21 mouse cellular contexts compared by ENCODE assay signal in genomic region chr2:65399938-65400337, GRCm38 (mm10). TPM values are rescaled to one million over a fixed set of nuclear protein-coding genes. Genes with fewer than 3 reads are reported as not detected.
DNase-seq lines count a peak whose midpoint lies in the region; ATAC-seq and TF ChIP-seq lines count a peak whose summit lies in the region.
"Had no signal": no experiment of that assay in that cellular context is flagged by ENCODE, and none has a peak within 500 bp of the region (broad histone marks: within the 10 kb centered on the region; RNA-seq: fewer than 3 reads in every experiment).

No protein-coding gene starts in this region.

- no peaks in the 10 kb centered on the region for H3K27me3 ChIP-seq in heart, embryonic 14.5 days (ENCODE audit: control insufficient read depth, insufficient read depth, low read length)
- no peaks in the 10 kb centered on the region for H3K27me3 ChIP-seq in heart, adult 2 months (ENCODE audit: control insufficient read depth, insufficient read depth, low read length)
- H3K27me3 ChIP-seq: CH12.LX; hindbrain, embryonic 15.5 days had no signal

- intact Hi-C loops in heart, adult 2 months (cut with DNase I): loop anchor here (5.0 to 10.0 kb wide), 2 partner anchors 267 to 395 kb away; no protein-coding TSS in a partner anchor
- intact Hi-C loops in left cerebral cortex, postnatal 14 days (cut with DNase I): loop anchor here (5.0 kb wide), 1 partner anchor 167 kb away; the partner anchor contains the start of gene Scn3a
- intact Hi-C loops in left cerebral cortex, adult 2 months (cut with DNase I): loop anchor here (5.0 to 10.0 kb wide), 3 partner anchors 267 to 775 kb away; no protein-coding TSS in a partner anchor

- no peak for TF ChIP-seq EP300 in heart, adult 2 months (IDR thresholded peaks at IDR 0.05; ENCODE audit: insufficient read depth, low read depth, low read length)

- H3K4me1 ChIP-seq in heart, embryonic 14.5 days (ENCODE audit: control insufficient read depth in 2 of 2, insufficient read depth in 2 of 2, low read length in 2 of 2): peaks cover 3 to 5% of the 10 kb centered on the region in 2 experiments; a peak in 2 of 4 replicates
- H3K4me1 ChIP-seq in heart, adult 2 months (ENCODE audit: control insufficient read depth, insufficient read depth, low read length): peaks cover 2% of the 10 kb centered on the region; the same call in 1 of the 2 replicates
- H3K4me1 ChIP-seq: heart, embryonic 10.5 days; hindbrain, embryonic 15.5 days had no signal

- peak overlapping the region; percentile 20 for H3K4me2 ChIP-seq in heart, embryonic 14.5 days (ENCODE audit: low read length)
- H3K4me2 ChIP-seq: hindbrain, embryonic 15.5 days had no signal

- DNase-seq in frontal cortex, postnatal 25 days (ENCODE audit: low spot score in 2 of 2): no peak
- no peak for DNase-seq in heart, adult 2 months
- peak; percentile 32 to 69 for DNase-seq in left cerebral cortex, postnatal 14 days (ENCODE audit: low spot score in 2 of 2)
- no peak for DNase-seq in left cerebral cortex, adult 2 months (ENCODE audit: extremely low spot score in 1 of 2, low spot score in 2 of 2)
- DNase-seq in adrenal gland, postnatal 14 days: no peak
- DNase-seq: adrenal gland, postnatal 25 days; cerebellum, adult 2 months; cerebellum, postnatal 10 days; gastrocnemius, postnatal 14 days; heart, postnatal 14 days; kidney, adult 2 months had no signal

- no peak overlapping the region for H3K9ac ChIP-seq in heart, embryonic 14.5 days (ENCODE audit: low read length)
- H3K9ac ChIP-seq in heart, adult 2 months (ENCODE audit: low read depth, low read length): no peak overlapping the region
- H3K9ac ChIP-seq: hindbrain, embryonic 15.5 days had no signal

- no peak for TF ChIP-seq CTCF in heart, adult 2 months (IDR thresholded peaks at IDR 0.05)
- no peak for TF ChIP-seq CTCF in left cerebral cortex, adult 2 months (IDR thresholded peaks at IDR 0.05)

- no peaks in the 10 kb centered on the region for H3K79me2 ChIP-seq in heart, adult 2 months (replicated peaks; ENCODE audit: control insufficient read depth, insufficient read depth, low read length)

- ATAC-seq in frontal cortex, adult (ENCODE audit: low TSS enrichment): peak; percentile 81
- no peak for ATAC-seq in heart, embryonic 14.5 days (ENCODE audit: insufficient number of reproducible peaks, insufficient read depth, low FRiP score, low read depth)
- ATAC-seq: activated CD4-positive, CD25-positive, alpha-beta regulatory T cell, adult 4 months; forebrain, embryonic 16.5 days; intestine, embryonic 16.5 days; Patski had no signal

- no peaks in the 10 kb centered on the region for H3K36me3 ChIP-seq in heart, embryonic 14.5 days (ENCODE audit: control insufficient read depth, insufficient read depth, low read length)
- H3K36me3 ChIP-seq in heart, adult 2 months (ENCODE audit: control insufficient read depth, insufficient read depth, low read length): no peaks in the 10 kb centered on the region
- H3K36me3 ChIP-seq: heart, embryonic 10.5 days; hindbrain, embryonic 15.5 days had no signal

- H3K4me3 ChIP-seq in heart, embryonic 14.5 days (ENCODE audit: control insufficient read depth in 1 of 2, insufficient read depth in 1 of 2, low read depth in 1 of 2, low read length in 2 of 2): no peak overlapping the region
- H3K4me3 ChIP-seq in heart, adult 2 months: no peak overlapping the region
- no peak overlapping the region for H3K4me3 ChIP-seq in left cerebral cortex, adult 2 months
- H3K4me3 ChIP-seq: heart, embryonic 10.5 days; hindbrain, embryonic 15.5 days had no signal

- no peaks in the 10 kb centered on the region for H3K9me3 ChIP-seq in heart, embryonic 14.5 days (ENCODE audit: control insufficient read depth, low read length)
- H3K9me3 ChIP-seq: heart, embryonic 10.5 days; hindbrain, embryonic 15.5 days had no signal

- TF ChIP-seq POLR2A in heart, adult 2 months (IDR thresholded peaks at IDR 0.05; ENCODE audit: insufficient read depth, low read depth, low read length): no peak

- H3K27ac ChIP-seq in heart, embryonic 14.5 days (replicated peaks in 1 of 2; ENCODE audit: control insufficient read depth in 1 of 2, insufficient read depth in 1 of 2, low read depth in 2 of 2, low read length in 2 of 2): no peak overlapping the region
- no peak overlapping the region; the same call in 1 of the 2 replicates for H3K27ac ChIP-seq in heart, adult 2 months
- H3K27ac ChIP-seq in left cerebral cortex, adult 2 months: no peak overlapping the region; the same call in 1 of the 2 replicates
- H3K27ac ChIP-seq: heart, embryonic 10.5 days; hindbrain, embryonic 15.5 days had no signal

- WGBS in heart, embryonic 14.5 days: 39% methylated on average over 5 of the region's 5 CpGs
- 25% methylated on average over 5 of the region's 5 CpGs for WGBS in heart, adult 2 months

RNA-seq across cellular contexts. Expression of gene Slc38a11, which starts 36.1 kb away (rescaled TPM):
- not detected in 2 replicates for polyA plus RNA-seq in heart, embryonic 14.5 days (2014; fragmentation: Nextera tagmentation; extraction: Ambion mirVana)
- total RNA-seq in heart, adult 2 months (2021): 1 to 10 TPM; 1.3 to 1.4 TPM
- 1.3 and 2.7 TPM in 2 replicates for polyA plus RNA-seq in heart, adult 2 months (2012; rRNA removed)
- 1 to 10 TPM; 3.0 to 3.2 TPM for total RNA-seq in left cerebral cortex, postnatal 14 days (2021)
- total RNA-seq in left cerebral cortex, adult 2 months (2021): 1 to 10 TPM; 2.3 to 2.6 TPM
- total RNA-seq in adrenal gland, postnatal 14 days (2021): 19.6 and 27.8 TPM in 2 replicates
- total RNA-seq: CH12.LX had no signal
- polyA plus RNA-seq: activated CD4-positive, CD25-positive, alpha-beta regulatory T cell, adult 4 months; embryonic facial prominence, embryonic 11.5 days; heart, embryonic 10.5 days; Patski had no signal

Comparison
In these comparisons a context has a peak if more than half of its experiments do, and no peak if none do; other contexts are left out.
1. DNase-seq: peak in left cerebral cortex, postnatal 14 days (2 of 2); none in frontal cortex, postnatal 25 days (0 of 2), heart, adult 2 months (0 of 2), left cerebral cortex, adult 2 months (0 of 2) and adrenal gland, postnatal 14 days (single experiment).